Mouse (Mus musculus): ENCODE results near the gene Pla2g3. TPM values are rescaled to one million over a fixed set of nuclear protein-coding genes. Genes with fewer than 3 reads are reported as not detected.

Gene Pla2g3
- polyA plus RNA-seq (2014; fragmentation: Illumina TruSeq; extraction: RNeasy Lipid Tissue Mini Kit (QIAGEN cat#74804); ENCODE audit: low read depth, low replicate concordance): 0.34 TPM

DNA sequence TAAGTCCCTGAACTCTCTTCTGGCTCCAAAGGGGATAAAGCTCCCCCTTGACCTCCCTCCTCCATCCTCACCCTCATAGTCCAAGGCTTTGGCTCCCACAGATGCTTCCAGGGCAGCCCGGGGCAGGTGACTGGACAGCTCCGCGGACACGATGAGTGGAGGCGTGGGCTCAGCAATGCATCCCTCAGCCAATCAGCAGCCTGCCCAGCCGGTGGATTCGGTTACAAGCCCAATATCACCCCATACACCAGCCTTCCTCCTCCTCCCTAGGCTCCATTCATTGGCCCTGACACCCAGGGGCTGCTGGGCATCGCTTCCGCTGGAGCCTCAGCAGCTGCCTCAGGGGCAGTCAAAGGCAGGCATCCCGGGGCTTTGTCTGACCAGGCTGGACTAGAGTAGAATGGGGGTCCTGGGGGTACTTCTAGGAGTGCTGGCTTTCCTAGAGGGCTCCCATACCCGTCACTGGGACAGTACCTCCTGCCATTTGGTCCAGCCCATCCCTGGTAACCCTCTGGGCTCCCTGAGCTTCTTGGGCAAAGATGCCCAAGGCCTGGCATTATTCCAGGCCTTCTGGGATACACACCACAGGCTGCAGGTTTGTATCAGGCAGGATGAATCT, at the start of gene Pla2g3:
Pla2g3 (plus strand) TSS at position 333 of the 619 bp plus-strand sequence.

GRCm38 (mm10) chr11:3452167-3452639, 35.9 kb upstream of the Pla2g3 start, which contains the start of gene Rnf185:
Gene Rnf185, minus strand, starts transcription at chr11:3452363.

GRCm38 (mm10) chr11:3514529-3515054, 26.5 kb downstream of the Pla2g3 start, which contains the start of gene Selenom:
Gene Selenom, plus strand, starts transcription at chr11:3514684.

DNA sequence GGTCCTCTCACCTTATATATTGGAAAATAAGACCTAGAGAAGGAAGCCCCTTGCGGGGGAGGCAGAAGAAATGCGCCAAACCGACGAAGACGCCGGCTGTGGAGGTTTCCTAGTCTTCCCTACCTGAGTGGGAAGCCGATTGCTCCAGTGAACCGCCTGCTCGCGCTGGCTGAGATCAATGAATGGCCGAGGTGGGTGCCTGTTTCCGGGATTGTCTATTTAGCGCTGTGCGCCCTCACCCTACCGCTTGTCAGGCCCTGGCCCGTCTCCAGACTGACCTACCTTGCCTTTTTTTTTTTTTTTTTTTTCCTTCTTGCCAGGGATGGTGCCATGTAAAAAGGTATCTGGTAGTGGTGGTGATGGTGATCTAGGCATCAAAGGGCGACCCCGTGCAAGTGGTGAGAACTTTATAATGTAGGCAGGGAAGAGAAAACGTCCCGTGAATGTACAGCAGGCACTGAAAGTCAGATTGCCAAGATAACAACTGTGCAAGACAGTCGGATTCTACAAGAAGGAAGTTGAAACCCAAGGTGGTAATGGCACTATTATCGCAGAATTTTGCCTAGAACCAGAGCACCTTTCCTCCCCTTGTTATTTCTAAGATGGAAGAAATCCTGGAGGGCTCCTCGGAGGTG, 52.5 kb downstream of the Pla2g3 start, which contains the start of gene Smtn:
Smtn (minus strand) TSS at position 162 of the 635 bp plus-strand sequence.

Other genes starting within 250 kb of the Pla2g3 start
- 58.2 TPM for gene Drg1, start 221.9 kb upstream of the Pla2g3 start, polyA plus RNA-seq (2014; fragmentation: Illumina TruSeq; extraction: RNeasy Lipid Tissue Mini Kit (QIAGEN cat#74804); ENCODE audit: low read depth, low replicate concordance)
- 17.8 TPM for gene Patz1, start 199.4 kb upstream of the Pla2g3 start, polyA plus RNA-seq (2014; fragmentation: Illumina TruSeq; extraction: RNeasy Lipid Tissue Mini Kit (QIAGEN cat#74804); ENCODE audit: low read depth, low replicate concordance)
- gene Pik3ip1, start 157.9 kb upstream of the Pla2g3 start, polyA plus RNA-seq (2014; fragmentation: Illumina TruSeq; extraction: RNeasy Lipid Tissue Mini Kit (QIAGEN cat#74804); ENCODE audit: low read depth, low replicate concordance): 31.3 TPM
- gene Limk2, start 79.1 kb upstream of the Pla2g3 start, polyA plus RNA-seq (2014; fragmentation: Illumina TruSeq; extraction: RNeasy Lipid Tissue Mini Kit (QIAGEN cat#74804); ENCODE audit: low read depth, low replicate concordance): 24.7 TPM
- gene Rnf185, start 35.9 kb upstream of the Pla2g3 start, polyA plus RNA-seq (2014; fragmentation: Illumina TruSeq; extraction: RNeasy Lipid Tissue Mini Kit (QIAGEN cat#74804); ENCODE audit: low read depth, low replicate concordance): 21.7 TPM
- 22.5 TPM for gene Inpp5j, start 16.5 kb downstream of the Pla2g3 start, polyA plus RNA-seq (2014; fragmentation: Illumina TruSeq; extraction: RNeasy Lipid Tissue Mini Kit (QIAGEN cat#74804); ENCODE audit: low read depth, low replicate concordance)
- gene Selenom, start 26.4 kb downstream of the Pla2g3 start, polyA plus RNA-seq (2014; fragmentation: Illumina TruSeq; extraction: RNeasy Lipid Tissue Mini Kit (QIAGEN cat#74804); ENCODE audit: low read depth, low replicate concordance): 88.3 TPM
- 197 TPM for gene Smtn, start 52.3 kb downstream of the Pla2g3 start, polyA plus RNA-seq (2014; fragmentation: Illumina TruSeq; extraction: RNeasy Lipid Tissue Mini Kit (QIAGEN cat#74804); ENCODE audit: low read depth, low replicate concordance)
- 19.4 TPM for gene Morc2a, start 160.9 kb downstream of the Pla2g3 start, polyA plus RNA-seq (2014; fragmentation: Illumina TruSeq; extraction: RNeasy Lipid Tissue Mini Kit (QIAGEN cat#74804); ENCODE audit: low read depth, low replicate concordance)